Mouse (Mus musculus) mature B cell (primary cell): Measurements from ENCODE around the gene Kbtbd4.

Source experiments
- in situ Hi-C: fragments of 300-500 bp; cut with MboI; formaldehyde crosslinking; loops from 2 replicates; pipeline ENCODE4 v1.14.3; 2019

Gene Kbtbd4

GRCm38 (mm10) chr2:90904856-90905224, 300 bp downstream of the Kbtbd4 start:
- in situ Hi-C loops, result no loop called here

GRCm38 (mm10) chr2:90906721-90907120, 2.2 kb downstream of the Kbtbd4 start:
- in situ Hi-C loops, result no loop called here

- in situ Hi-C loops, result no loop called here
Observed at GRCm38 (mm10) chr2:90910861-90911260, 6.3 kb downstream of the Kbtbd4 start.

- in situ Hi-C loops, result no loop called here
Observed at GRCm38 (mm10) chr2:90911668-90912067, 7.1 kb downstream of the Kbtbd4 start.

- in situ Hi-C loops, result no loop called here
Observed at GRCm38 (mm10) chr2:90913671-90914070, 9.1 kb downstream of the Kbtbd4 start.

GRCm38 (mm10) chr2:90915516-90915915, 11.0 kb downstream of the Kbtbd4 start:
- in situ Hi-C loops, result no loop called here

GRCm38 (mm10) chr2:90916560-90917232, 12.2 kb downstream of the Kbtbd4 start:
- in situ Hi-C loops, result no loop called here

- in situ Hi-C loops, result no loop called here
Observed at GRCm38 (mm10) chr2:90917233-90917998, 12.9 kb downstream of the Kbtbd4 start.

GRCm38 (mm10) chr2:90917999-90918698, 13.6 kb downstream of the Kbtbd4 start:
- in situ Hi-C loops, result no loop called here

- in situ Hi-C loops, result no loop called here
Observed at GRCm38 (mm10) chr2:90921178-90921577, 16.6 kb downstream of the Kbtbd4 start.

- in situ Hi-C loops, result no loop called here
Observed at GRCm38 (mm10) chr2:90922636-90923035, 18.1 kb downstream of the Kbtbd4 start.

- in situ Hi-C loops, result no loop called here
Observed at GRCm38 (mm10) chr2:90928566-90928965, 24.0 kb downstream of the Kbtbd4 start.

GRCm38 (mm10) chr2:90931829-90932228, 27.3 kb downstream of the Kbtbd4 start:
- in situ Hi-C loops, result no loop called here

GRCm38 (mm10) chr2:90932273-90932672, 27.7 kb downstream of the Kbtbd4 start:
- in situ Hi-C loops, result no loop called here

GRCm38 (mm10) chr2:90938362-90938761, 33.8 kb downstream of the Kbtbd4 start:
- in situ Hi-C loops, result no loop called here

- in situ Hi-C loops, result no loop called here
Observed at GRCm38 (mm10) chr2:90939750-90940149, 35.2 kb downstream of the Kbtbd4 start.

GRCm38 (mm10) chr2:90940233-90941229, 36.0 kb downstream of the Kbtbd4 start, which contains the start of gene Celf1:
Celf1 (plus strand) TSS chr2:90940382.
- in situ Hi-C loops, result no loop called here

GRCm38 (mm10) chr2:90941744-90942143, 37.2 kb downstream of the Kbtbd4 start:
- in situ Hi-C loops, result no loop called here

- in situ Hi-C loops, result no loop called here
Observed at GRCm38 (mm10) chr2:90950149-90950548, 45.6 kb downstream of the Kbtbd4 start.

- in situ Hi-C loops, result no loop called here
Observed at GRCm38 (mm10) chr2:90950582-90951194, 46.1 kb downstream of the Kbtbd4 start.

GRCm38 (mm10) chr2:90953461-90953860, 48.9 kb downstream of the Kbtbd4 start:
- in situ Hi-C loops, result no loop called here
